Mouse (Mus musculus) brain, embryonic 14.5 days (tissue): ENCODE data around the gene Kmt2a.

Experiments used
- CTCF ChIP-seq: fragments of 200-500 bp; IDR thresholded peaks from 2 replicates; pipeline ENCODE4 v1.5.1; 2012; ENCODE audit warnings: inconsistent platforms, mild to moderate bottlenecking, moderate library complexity, borderline replicate concordance; ENCODE audit not compliant: insufficient read depth, insufficient read length; ENCODE audit errors: extremely low read depth
- POLR2A ChIP-seq: fragments of 200-500 bp; IDR thresholded peaks from 2 replicates; pipeline ENCODE4 v1.6.1; 2012; ENCODE audit warnings: mild to moderate bottlenecking, inconsistent platforms, borderline replicate concordance; ENCODE audit not compliant: poor library complexity, insufficient read depth, insufficient read length, severe bottlenecking; ENCODE audit errors: extremely low read depth

GRCm38 (mm10) chr9:44882981-44883569 is 2.0 kb upstream of the Kmt2a start:
- TF ChIP-seq CTCF (no peak), POLR2A (no peak)
